Mouse (Mus musculus): ENCODE data around the gene Zkscan14.
A peak's percentile ranks its signal among the peaks of the same experiment; 100 is the strongest.

DNA sequence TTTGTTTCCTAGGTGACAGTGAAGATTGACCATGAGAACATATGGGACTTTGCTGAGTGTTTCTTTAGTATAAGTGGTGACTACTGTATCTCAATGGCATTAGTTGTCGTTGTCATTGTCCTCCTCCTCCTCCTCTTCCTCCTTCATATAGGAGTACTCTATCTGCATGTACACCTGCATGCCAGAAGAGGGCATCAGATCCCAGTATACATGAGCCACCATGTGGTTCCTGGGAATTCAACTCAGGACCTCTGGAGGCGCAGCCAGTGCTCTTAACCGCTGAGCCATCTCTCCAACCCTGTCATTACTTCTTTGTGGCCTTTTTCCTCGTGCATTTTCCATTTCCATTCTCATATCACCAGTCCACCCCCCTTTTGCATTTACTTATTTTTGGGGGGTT, 13.0 kb upstream of the Zkscan14 start:
- TF ChIP-seq CTCF (IDR thresholded peaks at IDR 0.05; ENCODE audit: low read depth, low read length) = 0 out of 2 replicates have a peak, but pooled peaks have one; percentile 3
- no peak for TF ChIP-seq POLR2A (IDR thresholded peaks at IDR 0.05; ENCODE audit: borderline replicate concordance, low read depth, low read length)

Data from bone marrow macrophage, adult 2 months (primary cell).